Mouse (Mus musculus): ENCODE results near the gene Matn4.

GRCm38 (mm10) chr2:164422675-164423393, 17.9 kb upstream of the Matn4 start:
- TF ChIP-seq CTCF (IDR thresholded peaks at IDR 0.05; ENCODE audit: low read depth, low read length) = no peak
- no peak for TF ChIP-seq POLR2A (IDR thresholded peaks at IDR 0.05; ENCODE audit: extremely low read depth, insufficient read depth, low read length)
